Mouse (Mus musculus) lung, embryonic 15.5 days (tissue): ENCODE data around the gene Selenok. TPM values are rescaled to one million over a fixed set of nuclear protein-coding genes. Genes with fewer than 3 reads are reported as not detected.

Experiments
- ATAC-seq: fragments of 200-750 bp; cut with Nextera tagmentation; 2 replicates; pipeline ENCODE4 v1.8.0; 2017; ENCODE audit warnings: moderate number of reproducible peaks, borderline replicate concordance; ENCODE audit not compliant: low FRiP score, low TSS enrichment; ENCODE audit errors: extremely low read depth
- H3K27ac ChIP-seq: fragments of 300-500 bp; sonication (generic); 2 replicates; pipeline ENCODE4 v1.5.1; 2015; ENCODE audit warnings: moderate library complexity, mild to moderate bottlenecking, inconsistent platforms
- H3K27me3 ChIP-seq: fragments of 300-500 bp; sonication (generic); 2 replicates; pipeline ENCODE4 v1.6.1; 2015; ENCODE audit warnings: inconsistent platforms
- H3K36me3 ChIP-seq: fragments of 300-500 bp; sonication (generic); 2 replicates; pipeline ENCODE4 v1.6.1; 2015; ENCODE audit warnings: inconsistent platforms
- H3K4me1 ChIP-seq: fragments of 300-500 bp; sonication (generic); 2 replicates; pipeline ENCODE4 v1.6.1; 2015; ENCODE audit warnings: inconsistent platforms
- H3K4me2 ChIP-seq: fragments of 300-500 bp; sonication (generic); 2 replicates; pipeline ENCODE4 v1.6.1; 2015; ENCODE audit warnings: inconsistent platforms, mild to moderate bottlenecking, moderate library complexity
- H3K4me3 ChIP-seq: fragments of 300-500 bp; sonication (generic); 2 replicates; pipeline ENCODE4 v1.5.1; 2015; ENCODE audit warnings: mild to moderate bottlenecking, inconsistent platforms
- H3K9ac ChIP-seq: fragments of 300-500 bp; sonication (generic); 2 replicates; pipeline ENCODE4 v1.6.1; 2015; ENCODE audit warnings: inconsistent platforms
- H3K9me3 ChIP-seq: fragments of 300-500 bp; sonication (generic); 2 replicates; pipeline ENCODE4 v1.6.1; 2016; ENCODE audit warnings: inconsistent platforms
- WGBS: fragments of 180-500 bp; shearing (Covaris S2); methylation state at CpG from one replicate; pipeline ENCODE4 v1.1.7; 2015; 5-methylcytosine and 5-hydroxymethylcytosine counted together
- polyA plus RNA-seq: library from polyadenylated mRNA; unstranded; fragments of >200 nt; fragmentation: Nextera tagmentation; extraction: Ambion mirVana; gene quantifications from 2 replicates; pipeline ENCODE4 v1.2.1, GENCODE M21; 2015

Selenok gene
- 265 and 267 TPM in 2 replicates for polyA plus RNA-seq

DNA sequence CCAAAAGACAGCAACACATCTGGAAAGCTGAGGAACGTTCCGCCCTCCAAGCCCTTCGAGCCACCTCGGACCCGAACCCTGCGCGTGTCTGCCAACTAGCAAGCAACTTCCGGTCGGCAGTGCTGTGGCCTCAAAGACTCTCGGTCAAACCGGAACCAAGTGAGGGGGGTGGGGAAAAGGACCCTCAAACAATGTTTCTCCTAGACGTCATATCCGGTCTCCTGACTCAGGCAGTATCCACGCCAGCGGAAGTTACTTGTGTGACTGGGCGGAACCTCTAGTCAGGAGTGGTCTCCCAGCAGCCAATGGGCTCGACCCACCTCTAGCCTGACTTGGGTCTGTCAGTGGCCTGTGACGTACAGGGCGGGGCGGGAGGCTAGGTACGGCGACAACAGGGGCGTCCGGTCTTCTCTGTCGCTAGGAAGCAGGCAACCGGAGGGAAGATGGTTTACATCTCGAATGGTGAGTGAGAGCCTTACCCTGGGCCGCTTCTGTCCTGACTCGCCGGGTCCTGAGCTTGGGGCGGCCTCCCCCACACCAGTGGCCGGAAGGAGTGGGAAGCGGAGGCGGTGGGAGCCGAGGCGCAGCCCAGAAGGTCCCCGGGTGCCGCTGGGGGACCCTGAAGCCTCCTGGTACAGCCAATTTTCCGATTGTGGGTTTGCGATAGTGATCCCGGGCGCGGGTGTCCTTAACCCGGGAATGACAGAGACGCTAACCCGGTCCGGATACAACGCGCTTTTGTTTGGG is at the start of gene Selenok:
Gene Selenok (plus strand): TSS at position 234 of the 747 bp plus-strand sequence.
- peaks cover 30% of the 10 kb centered on the region for H3K36me3 ChIP-seq
- H3K4me2 ChIP-seq = peak within 1 kb of the TSS; percentile 74
- ATAC-seq = peak; percentile 100
- peak within 1 kb of the TSS; percentile 70 for H3K4me3 ChIP-seq
- peak within 1 kb of the TSS; percentile 78 for H3K27ac ChIP-seq
- peaks cover 10% of the 10 kb centered on the region for H3K4me1 ChIP-seq
- H3K27me3 ChIP-seq = no peaks in the 10 kb centered on the region
- under 1% methylated on average over 49 of the region's 49 CpGs for WGBS
- H3K9me3 ChIP-seq = no peaks in the 10 kb centered on the region
- H3K9ac ChIP-seq = peak within 1 kb of the TSS; percentile 74

DNA sequence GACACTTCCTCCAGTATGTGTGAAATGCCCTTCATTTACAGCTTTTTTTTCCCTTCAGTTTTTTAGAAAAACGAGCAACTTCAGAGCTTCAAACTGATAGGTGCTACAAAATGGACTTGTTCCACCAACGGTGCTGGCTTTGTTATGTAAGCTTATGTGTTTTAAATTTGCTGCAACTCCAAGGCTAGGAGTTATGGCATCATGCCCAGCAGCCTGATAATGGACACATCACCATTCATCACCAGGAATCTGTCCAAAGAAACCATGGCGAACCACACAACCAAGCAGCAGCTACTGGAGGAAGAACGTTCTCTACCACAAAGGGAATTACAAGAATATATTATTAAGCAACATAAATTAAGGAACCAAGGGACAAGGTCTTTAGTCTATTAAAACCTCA is 39.1 kb upstream of the Selenok start:
- no peaks in the 10 kb centered on the region for H3K36me3 ChIP-seq
- H3K9ac ChIP-seq = no peak overlapping the region
- H3K4me2 ChIP-seq = no peak overlapping the region
- no peaks in the 10 kb centered on the region for H3K27me3 ChIP-seq
- no peak overlapping the region for H3K27ac ChIP-seq
- H3K9me3 ChIP-seq = no peaks in the 10 kb centered on the region
- ATAC-seq = no peak
- WGBS = 61% methylated on average over 4 of the region's 4 CpGs
- H3K4me3 ChIP-seq = no peak overlapping the region
- no peaks in the 10 kb centered on the region for H3K4me1 ChIP-seq

DNA sequence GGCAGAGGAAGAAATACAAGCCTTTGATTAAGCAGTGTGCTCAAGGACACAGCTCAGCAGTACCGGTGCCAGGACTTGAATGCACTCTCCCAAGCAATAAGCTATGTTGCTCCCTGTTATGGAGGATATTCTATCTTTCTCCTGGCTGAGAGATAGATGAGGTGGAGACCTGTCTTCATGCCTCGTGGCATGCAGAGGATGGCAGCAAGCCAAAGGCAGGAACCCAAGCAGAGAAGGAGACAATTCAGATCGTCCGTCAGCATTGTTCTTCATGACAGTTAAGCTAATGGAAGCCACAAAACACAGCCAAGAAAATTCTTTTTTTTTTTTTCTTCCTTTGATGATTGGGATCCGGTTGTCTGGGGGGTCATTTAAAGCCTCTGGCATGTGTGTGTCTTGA is 32.6 kb upstream of the Selenok start:
- no peak for ATAC-seq
- 40% methylated on average over 5 of the region's 5 CpGs for WGBS
- Histone ChIP-seq H3K9ac (no peak overlapping the region), H3K4me1 (no peaks in the 10 kb centered on the region), H3K27me3 (no peaks in the 10 kb centered on the region), H3K36me3 (no peaks in the 10 kb centered on the region), H3K27ac (no peak overlapping the region), H3K9me3 (no peaks in the 10 kb centered on the region), H3K4me2 (no peak overlapping the region), H3K4me3 (no peak overlapping the region)

DNA sequence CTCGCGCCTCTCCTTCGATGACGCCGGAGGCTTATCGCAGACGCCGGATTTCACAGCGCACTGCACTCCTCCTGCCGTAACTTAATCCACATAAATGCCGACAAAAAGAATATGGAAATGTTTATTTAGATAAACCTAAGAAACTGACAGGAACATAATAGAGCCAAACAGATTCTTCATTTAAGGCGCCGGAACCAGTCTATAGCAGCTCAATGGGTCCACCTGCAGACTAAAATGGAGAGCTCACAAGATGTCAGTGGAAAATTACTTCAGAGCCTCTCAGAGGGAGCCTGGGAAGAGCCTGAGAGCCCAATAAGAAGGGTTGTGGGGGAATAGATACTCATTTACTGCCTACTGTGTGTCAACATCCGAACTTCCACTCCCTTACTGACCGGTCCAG is 30.6 kb upstream of the Selenok start:
- Histone ChIP-seq H3K9ac (no peak overlapping the region), H3K9me3 (no peaks in the 10 kb centered on the region), H3K4me2 (no peak overlapping the region), H3K36me3 (no peaks in the 10 kb centered on the region), H3K27ac (no peak overlapping the region), H3K27me3 (peaks cover 11% of the 10 kb centered on the region; the same call in 1 of the 2 replicates), H3K4me3 (no peak overlapping the region), H3K4me1 (no peaks in the 10 kb centered on the region)
- no peak for ATAC-seq
- 75% methylated on average over 15 of the region's 15 CpGs for WGBS

GRCm38 (mm10) chr14:29939600-29940312 is 28.4 kb upstream of the Selenok start:
- peaks cover 11% of the 10 kb centered on the region; the same call in 1 of the 2 replicates for H3K27me3 ChIP-seq
- H3K9me3 ChIP-seq = no peaks in the 10 kb centered on the region
- no peak; the same call in 1 of the 2 replicates for ATAC-seq
- H3K9ac ChIP-seq = no peak overlapping the region
- H3K4me3 ChIP-seq = no peak overlapping the region
- no peak overlapping the region for H3K4me2 ChIP-seq
- no peaks in the 10 kb centered on the region for H3K4me1 ChIP-seq
- H3K27ac ChIP-seq = no peak overlapping the region
- 33% methylated on average over 20 of the region's 20 CpGs for WGBS
- H3K36me3 ChIP-seq = no peaks in the 10 kb centered on the region

DNA sequence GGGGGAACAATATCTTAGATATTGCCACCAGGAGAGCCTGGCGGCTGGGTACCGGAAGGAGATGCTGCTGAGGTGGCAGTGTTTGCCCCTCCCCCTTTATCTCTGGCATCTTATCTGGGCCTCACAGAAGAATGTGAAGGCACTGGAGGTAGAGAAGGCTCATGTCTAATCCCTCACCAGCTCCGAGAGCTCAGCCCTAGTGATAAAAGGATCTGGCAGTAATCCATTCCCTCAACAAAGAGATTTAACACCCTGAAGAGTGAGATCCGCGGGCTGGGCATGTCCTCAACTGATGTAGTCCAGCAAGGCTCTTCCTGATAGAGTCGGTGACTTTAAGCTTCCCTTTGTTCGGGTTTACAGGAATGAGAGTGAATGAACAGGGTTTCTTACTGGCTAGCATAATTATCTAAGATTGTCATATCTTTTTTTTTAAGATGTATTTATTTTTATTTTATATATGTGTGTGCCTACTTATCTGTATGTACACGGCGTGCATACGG is 27.7 kb upstream of the Selenok start:
- H3K36me3 ChIP-seq = no peaks in the 10 kb centered on the region
- ATAC-seq = no peak

GRCm38 (mm10) chr14:29940877-29941276 is 27.2 kb upstream of the Selenok start:
- no peaks in the 10 kb centered on the region for H3K4me1 ChIP-seq
- H3K9me3 ChIP-seq = no peaks in the 10 kb centered on the region
- peaks cover 11% of the 10 kb centered on the region; the same call in 1 of the 2 replicates for H3K27me3 ChIP-seq
- H3K36me3 ChIP-seq = no peaks in the 10 kb centered on the region
- no peak overlapping the region for H3K27ac ChIP-seq
- H3K9ac ChIP-seq = no peak overlapping the region
- H3K4me2 ChIP-seq = no peak overlapping the region
- ATAC-seq = no peak
- H3K4me3 ChIP-seq = no peak overlapping the region
- 0% methylated on average over 2 of the region's 2 CpGs for WGBS

More for the DNA sequence above, 27.7 kb upstream of the Selenok start:
- Histone ChIP-seq H3K9ac (no peak overlapping the region), H3K27me3 (peaks cover 11% of the 10 kb centered on the region; the same call in 1 of the 2 replicates), H3K27ac (no peak overlapping the region), H3K4me3 (no peak overlapping the region), H3K4me1 (no peaks in the 10 kb centered on the region), H3K4me2 (no peak overlapping the region), H3K9me3 (no peaks in the 10 kb centered on the region)
- 11% methylated on average over 10 of the region's 10 CpGs for WGBS

- 60% methylated on average over 5 of the region's 5 CpGs for WGBS
- no peak overlapping the region for H3K27ac ChIP-seq
- ATAC-seq = no peak
- no peak overlapping the region for H3K4me3 ChIP-seq
- no peaks in the 10 kb centered on the region for H3K4me1 ChIP-seq
- no peak overlapping the region for H3K4me2 ChIP-seq
- H3K27me3 ChIP-seq = peaks cover 3% of the 10 kb centered on the region; the same call in 1 of the 2 replicates
- H3K36me3 ChIP-seq = no peaks in the 10 kb centered on the region
- H3K9ac ChIP-seq = no peak overlapping the region
- H3K9me3 ChIP-seq = no peaks in the 10 kb centered on the region
Measured at GRCm38 (mm10) chr14:29946761-29947309, 21.3 kb upstream of the Selenok start.

DNA sequence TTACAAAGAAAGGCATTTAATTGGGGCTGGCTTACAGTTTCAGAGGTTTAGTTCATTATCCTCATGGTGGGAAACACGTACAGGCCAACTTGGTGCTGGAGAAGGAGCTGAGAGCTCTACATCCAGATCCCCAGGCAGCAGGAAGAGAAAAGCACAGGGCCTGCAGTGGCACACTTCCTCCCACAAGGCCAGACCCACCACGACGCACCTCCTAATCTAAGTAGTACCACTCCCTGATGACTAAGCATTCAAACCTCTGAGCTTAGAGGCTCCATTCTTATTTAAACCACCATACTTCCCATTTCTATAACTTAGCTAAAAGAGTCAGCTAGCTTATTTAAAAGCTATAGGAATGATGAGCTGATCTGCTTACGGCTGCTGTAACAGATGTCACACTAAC is 17.3 kb upstream of the Selenok start:
- Histone ChIP-seq H3K27ac (no peak overlapping the region), H3K4me1 (no peaks in the 10 kb centered on the region), H3K4me3 (no peak overlapping the region), H3K4me2 (no peak overlapping the region), H3K9ac (no peak overlapping the region), H3K36me3 (no peaks in the 10 kb centered on the region), H3K9me3 (no peaks in the 10 kb centered on the region), H3K27me3 (no peaks in the 10 kb centered on the region)
- ATAC-seq = no peak
- 71% methylated on average over 4 of the region's 4 CpGs for WGBS

DNA sequence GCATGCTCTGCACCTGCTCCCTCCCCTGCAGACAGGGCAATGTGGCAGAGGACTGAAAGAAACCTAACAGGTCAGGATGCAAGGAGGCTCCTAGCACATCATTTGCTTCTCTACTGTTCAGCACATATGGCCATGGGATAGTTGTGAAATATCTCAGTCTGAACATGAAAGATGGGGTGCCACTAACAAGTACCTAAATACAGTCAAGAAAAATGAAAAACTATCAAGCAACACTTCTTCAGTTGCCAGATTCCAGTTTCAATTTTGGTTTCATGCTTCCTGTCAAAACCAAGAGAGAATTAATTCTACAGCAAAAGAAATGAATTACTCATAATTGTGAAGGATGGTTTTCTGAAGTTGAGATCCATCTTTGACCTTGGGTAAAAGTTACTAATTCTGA is 10.7 kb upstream of the Selenok start:
- Histone ChIP-seq H3K27me3 (no peaks in the 10 kb centered on the region), H3K4me1 (no peaks in the 10 kb centered on the region), H3K9ac (no peak overlapping the region), H3K4me3 (no peak overlapping the region), H3K4me2 (no peak overlapping the region), H3K36me3 (no peaks in the 10 kb centered on the region), H3K9me3 (no peaks in the 10 kb centered on the region), H3K27ac (no peak overlapping the region)
- no peak for ATAC-seq

DNA sequence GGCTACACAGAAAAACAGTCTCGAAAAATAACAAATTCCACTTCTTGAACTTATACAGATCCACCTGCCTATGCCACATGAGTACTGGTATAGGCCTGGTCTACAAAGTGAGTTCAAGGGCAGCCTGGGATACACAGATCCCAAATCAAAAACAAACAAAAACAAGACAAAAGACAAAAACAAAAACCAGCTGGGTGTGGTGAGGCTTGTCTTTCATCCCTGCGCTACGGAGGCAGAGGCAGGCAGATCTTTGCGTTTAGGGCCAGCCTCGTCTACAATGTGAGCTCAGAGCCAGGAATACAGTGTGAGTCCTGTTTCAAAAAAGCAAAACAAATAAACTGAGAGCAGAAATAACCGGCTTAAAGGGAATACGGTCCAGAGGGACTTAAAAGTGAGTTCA is 497 bp upstream of the Selenok start:
- Histone ChIP-seq H3K9ac (peak overlapping the region; percentile 44), H3K27ac (peak overlapping the region; percentile 65; the same call in 1 of the 2 replicates), H3K4me2 (peak overlapping the region; percentile 74), H3K4me3 (peak overlapping the region; percentile 70), H3K9me3 (no peaks in the 10 kb centered on the region), H3K27me3 (no peaks in the 10 kb centered on the region), H3K36me3 (peaks cover 24% of the 10 kb centered on the region), H3K4me1 (peaks cover 10% of the 10 kb centered on the region)
- 0 out of 2 replicates have a peak, but pooled peaks have one; percentile 0 for ATAC-seq
- WGBS = 55% methylated on average over 7 of the region's 7 CpGs

GRCm38 (mm10) chr14:29971446-29971845 is 3.3 kb downstream of the Selenok start:
- H3K4me2 ChIP-seq = no peak overlapping the region
- H3K9me3 ChIP-seq = no peaks in the 10 kb centered on the region
- H3K27ac ChIP-seq = no peak overlapping the region
- no peak overlapping the region for H3K4me3 ChIP-seq
- no peak for ATAC-seq
- H3K36me3 ChIP-seq = peaks cover 48% of the 10 kb centered on the region
- peaks cover 10% of the 10 kb centered on the region for H3K4me1 ChIP-seq
- WGBS = 93% methylated on average over 7 of the region's 7 CpGs
- H3K27me3 ChIP-seq = no peaks in the 10 kb centered on the region
- no peak overlapping the region for H3K9ac ChIP-seq
